Mouse (Mus musculus): Measurements from ENCODE around the gene Wdr63. TPM values are rescaled to one million over a fixed set of nuclear protein-coding genes. Genes with fewer than 3 reads are reported as not detected.

Gene Wdr63
- polyA plus RNA-seq (2016; fragmentation: Nextera tagmentation; extraction: Ambion mirVana) = 0.38 and 0.48 TPM in 2 replicates

DNA sequence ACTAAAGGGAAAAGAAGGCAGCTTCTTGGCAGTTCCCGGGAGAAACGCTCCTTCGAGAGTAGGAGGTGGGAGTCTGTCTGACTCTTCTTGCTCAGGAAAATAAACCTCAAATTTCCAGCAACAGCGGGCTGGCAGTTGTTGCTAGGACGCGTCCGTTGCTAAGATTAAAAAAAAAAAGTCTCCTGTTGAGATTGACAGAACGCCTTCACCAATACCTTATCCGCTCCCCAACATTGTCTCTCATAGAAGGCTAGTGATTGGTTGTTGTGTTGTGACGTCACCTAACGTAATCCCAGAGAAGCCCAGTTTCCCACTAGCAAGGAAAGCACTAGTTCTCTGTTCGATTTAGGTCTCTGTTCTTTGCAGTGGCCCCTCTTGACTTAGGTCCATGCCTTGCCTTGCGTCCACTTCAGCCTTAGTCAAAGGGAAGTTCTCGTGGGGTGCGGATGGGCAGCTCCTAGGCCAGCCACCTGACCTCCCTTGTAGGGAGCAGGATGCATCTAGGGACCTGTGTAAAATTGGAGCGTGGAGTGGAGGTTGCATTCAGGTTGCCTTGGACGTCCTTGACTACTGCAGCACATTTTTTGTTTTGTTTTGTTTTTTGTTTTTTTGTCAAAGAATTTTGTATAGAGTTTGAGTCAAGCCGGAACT is at the start of gene Wdr63:
Gene Wdr63, minus strand, starts transcription at position 210 of the 651 bp plus-strand sequence.
- Histone ChIP-seq H3K36me3 (no peaks in the 10 kb centered on the region), H3K9me3 (no peaks in the 10 kb centered on the region), H3K4me3 (peak within 1 kb of the TSS; percentile 65), H3K4me1 (peaks cover 7% of the 10 kb centered on the region; the same call in 1 of the 2 replicates), H3K27me3 (ENCODE audit: insufficient read depth, poor library complexity, severe bottlenecking) (peaks cover 8% of the 10 kb centered on the region), H3K27ac (no peak within 1 kb of the TSS)
- peak; percentile 89 for DNase-seq (ENCODE audit: low spot score)
- 12% methylated on average over 18 of the region's 18 CpGs for WGBS

DNA sequence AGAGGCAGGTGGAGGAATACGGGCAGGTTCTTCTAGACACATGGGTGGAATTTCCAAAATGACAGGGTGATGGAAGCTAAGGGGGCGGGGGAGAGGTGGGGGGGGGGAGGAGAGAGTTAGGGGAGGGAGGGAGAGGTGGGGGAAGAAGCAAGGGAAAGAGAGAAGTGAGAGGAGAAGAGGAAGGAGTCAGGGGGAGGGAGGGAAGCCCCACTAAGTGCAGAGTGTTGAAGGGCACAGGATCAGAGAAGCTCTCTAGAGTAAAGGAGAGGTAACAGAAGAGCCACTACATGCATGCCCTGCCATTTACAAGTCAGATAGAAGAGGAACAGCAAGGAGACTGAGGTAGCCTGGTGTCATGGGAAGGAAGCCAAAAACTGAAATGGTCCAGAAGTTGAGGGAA is 48.9 kb upstream of the Wdr63 start:
- 80% methylated on average over 2 of the region's 2 CpGs for WGBS
- no peak for DNase-seq (ENCODE audit: low spot score)
- no peaks in the 10 kb centered on the region for H3K9me3 ChIP-seq
- H3K4me3 ChIP-seq = no peak overlapping the region
- H3K27ac ChIP-seq = no peak overlapping the region
- H3K36me3 ChIP-seq = no peaks in the 10 kb centered on the region
- peaks cover 16% of the 10 kb centered on the region; the same call in 1 of the 2 replicates for H3K4me1 ChIP-seq
- H3K27me3 ChIP-seq (ENCODE audit: insufficient read depth, poor library complexity, severe bottlenecking) = peaks cover 21% of the 10 kb centered on the region

DNA sequence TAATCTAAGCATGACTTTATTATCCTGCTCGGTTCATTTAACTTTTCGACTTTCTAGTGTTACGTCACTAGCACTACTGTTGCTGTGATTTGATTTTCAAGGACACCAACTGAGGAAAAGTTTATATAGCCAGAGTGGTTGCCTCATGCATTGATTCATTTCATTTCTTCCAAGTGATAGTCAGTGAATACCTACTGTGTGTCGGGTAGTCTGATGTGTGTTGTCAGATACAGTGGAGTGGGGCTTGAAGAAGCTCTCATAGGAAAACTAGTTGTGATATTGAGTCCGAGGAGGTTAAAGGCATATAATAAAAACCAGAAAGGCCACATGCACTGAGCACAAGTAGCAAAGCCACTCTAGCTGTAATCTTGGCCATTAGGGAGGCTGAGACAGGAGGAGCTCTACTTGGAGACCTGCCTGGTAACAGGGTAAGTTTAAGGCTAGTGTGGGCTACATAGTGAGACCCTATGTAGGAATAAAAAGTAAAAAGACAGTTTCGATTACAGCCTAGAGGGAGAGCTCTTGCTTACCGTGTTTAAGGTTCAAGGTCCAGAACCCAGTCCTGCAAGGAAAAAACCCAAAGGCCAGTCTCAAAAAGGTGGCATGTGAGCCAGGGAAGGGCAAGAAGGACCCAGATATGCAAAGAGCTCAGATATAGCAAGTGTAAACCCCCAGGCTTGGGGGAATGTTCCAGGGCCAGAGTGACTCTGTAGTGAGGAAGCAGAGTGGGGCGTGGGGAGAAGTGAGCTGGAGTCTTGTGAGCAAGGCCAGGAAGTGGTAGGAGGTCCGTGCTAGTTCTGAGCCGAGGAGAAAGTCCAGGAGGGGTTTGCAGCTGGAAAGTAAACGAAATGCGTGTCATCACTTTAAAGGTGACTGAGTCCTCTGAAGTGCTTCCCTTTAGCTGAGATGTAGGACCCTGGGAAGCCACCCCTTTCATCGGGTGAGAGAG is 48.0 kb upstream of the Wdr63 start:
- 57% methylated on average over 13 of the region's 13 CpGs for WGBS
- Histone ChIP-seq H3K27ac (0 out of 2 replicates have a peak overlapping the region, but pooled peaks have one; percentile 12), H3K4me1 (peaks cover 16% of the 10 kb centered on the region; the same call in 1 of the 2 replicates)

DNA sequence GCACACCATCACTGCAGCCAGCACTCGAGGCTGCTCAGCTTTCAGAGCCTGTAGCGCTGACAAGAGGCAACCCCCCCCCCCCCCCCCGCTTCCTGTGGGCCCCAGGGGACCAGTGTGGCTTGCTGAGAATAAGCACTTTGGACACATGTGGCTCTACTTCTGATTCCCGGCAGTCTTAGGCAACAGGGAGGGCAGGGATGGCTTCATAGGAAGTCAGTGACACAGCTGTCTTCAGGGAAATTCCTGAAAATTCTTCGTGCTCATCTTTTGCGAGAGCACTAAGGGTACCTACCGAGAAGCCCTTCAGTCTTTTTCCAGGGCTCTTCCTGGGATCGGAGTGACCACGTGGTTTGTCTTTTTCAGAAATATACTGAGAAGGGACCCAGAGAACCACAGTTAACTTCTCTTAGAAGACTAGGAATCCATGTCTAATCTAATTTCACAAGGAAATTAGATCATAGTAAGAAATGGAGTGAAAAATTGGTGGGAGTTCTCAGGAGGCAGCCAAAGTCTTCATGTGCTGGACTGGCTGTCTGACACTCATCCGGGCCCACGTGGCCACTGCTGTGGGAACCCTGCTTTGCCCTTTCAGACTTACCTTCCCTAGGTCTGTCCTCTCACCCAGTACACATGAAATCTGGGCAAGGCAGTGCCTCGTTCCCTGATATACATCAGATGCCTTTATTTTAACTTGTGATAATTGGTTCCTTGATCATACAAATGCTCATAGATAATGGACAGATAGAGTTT is 46.1 kb upstream of the Wdr63 start:
- no peak for DNase-seq (ENCODE audit: low spot score)
- WGBS = 32% methylated on average over 12 of the region's 12 CpGs
- Histone ChIP-seq H3K9me3 (no peaks in the 10 kb centered on the region), H3K36me3 (no peaks in the 10 kb centered on the region), H3K4me3 (no peak overlapping the region), H3K4me1 (peaks cover 32% of the 10 kb centered on the region), H3K27ac (no peak overlapping the region), H3K27me3 (ENCODE audit: insufficient read depth, poor library complexity, severe bottlenecking) (peaks cover 43% of the 10 kb centered on the region)

More for the DNA sequence above, 48.0 kb upstream of the Wdr63 start:
- no peaks in the 10 kb centered on the region for H3K9me3 ChIP-seq
- peaks cover 30% of the 10 kb centered on the region for H3K27me3 ChIP-seq (ENCODE audit: insufficient read depth, poor library complexity, severe bottlenecking)
- no peak for DNase-seq (ENCODE audit: low spot score)
- H3K4me3 ChIP-seq = no peak overlapping the region
- no peaks in the 10 kb centered on the region for H3K36me3 ChIP-seq

DNA sequence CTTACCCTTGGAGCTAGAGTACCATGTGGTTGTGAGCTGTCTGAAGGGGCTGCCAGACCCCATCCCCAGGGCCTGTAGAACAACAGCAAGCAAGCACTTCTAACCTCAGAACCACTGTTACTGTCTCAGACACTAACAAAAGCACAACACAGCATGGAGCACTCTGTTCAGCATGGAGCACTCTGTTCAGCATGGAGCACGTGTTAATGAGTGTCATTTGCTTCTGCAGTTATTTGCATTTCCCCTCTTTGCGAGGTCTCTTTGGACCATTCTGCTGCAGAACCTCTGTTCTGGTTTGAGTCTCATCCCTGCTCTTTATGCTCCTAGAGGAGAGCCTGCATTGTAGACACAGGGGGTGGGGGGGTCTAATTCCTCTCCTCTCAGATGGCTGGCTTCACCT is 45.0 kb upstream of the Wdr63 start:
- peaks cover 54% of the 10 kb centered on the region for H3K27me3 ChIP-seq (ENCODE audit: insufficient read depth, poor library complexity, severe bottlenecking)
- 80% methylated on average over 2 of the region's 2 CpGs for WGBS
- no peak for DNase-seq (ENCODE audit: low spot score)
- H3K27ac ChIP-seq = no peak overlapping the region
- no peaks in the 10 kb centered on the region for H3K9me3 ChIP-seq
- no peaks in the 10 kb centered on the region for H3K36me3 ChIP-seq
- H3K4me1 ChIP-seq = peaks cover 33% of the 10 kb centered on the region
- H3K4me3 ChIP-seq = no peak overlapping the region

DNA sequence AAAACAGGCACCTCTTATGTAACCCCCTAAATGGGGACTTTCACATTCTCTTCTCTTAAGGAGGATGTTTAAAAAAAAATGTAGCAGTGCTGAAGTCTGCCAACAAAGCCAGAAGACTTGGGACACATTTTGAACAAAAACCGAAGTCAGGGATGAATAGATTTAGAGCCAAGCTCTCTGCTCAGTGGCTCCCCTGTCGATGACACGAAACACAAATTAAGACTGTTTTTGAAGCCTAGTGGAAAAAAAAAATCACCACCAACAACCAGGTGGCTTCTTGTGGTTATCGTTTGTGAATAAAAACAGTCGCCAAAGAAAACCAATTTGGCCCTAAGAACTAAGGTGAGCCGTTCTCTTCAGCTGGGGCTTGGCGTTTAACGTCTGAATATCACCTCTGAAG is 44.4 kb upstream of the Wdr63 start:
- 87% methylated on average over 8 of the region's 8 CpGs for WGBS
- H3K4me1 ChIP-seq = peaks cover 33% of the 10 kb centered on the region
- peaks cover 54% of the 10 kb centered on the region for H3K27me3 ChIP-seq (ENCODE audit: insufficient read depth, poor library complexity, severe bottlenecking)
- DNase-seq (ENCODE audit: low spot score) = no peak
- H3K4me3 ChIP-seq = no peak overlapping the region
- no peak overlapping the region for H3K27ac ChIP-seq
- no peaks in the 10 kb centered on the region for H3K9me3 ChIP-seq
- H3K36me3 ChIP-seq = no peaks in the 10 kb centered on the region

DNA sequence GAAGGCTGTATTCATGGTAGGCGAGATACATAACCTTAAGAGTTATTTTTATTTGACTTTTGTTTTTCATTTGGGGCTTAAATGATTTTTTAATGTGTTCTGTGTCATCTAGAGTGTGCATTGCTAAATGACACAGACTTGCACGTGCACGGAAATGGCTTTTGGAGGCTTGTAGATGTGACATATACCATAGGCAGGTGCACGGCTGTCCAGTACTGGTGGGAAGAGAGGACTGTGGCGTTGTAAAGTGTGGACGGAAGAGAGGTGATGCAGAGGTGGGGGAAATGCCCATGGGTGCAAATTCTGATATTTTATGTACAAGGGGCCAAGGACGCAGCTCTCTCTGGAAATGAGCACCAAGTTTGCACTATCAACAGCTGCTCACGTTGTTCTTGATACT is 43.8 kb upstream of the Wdr63 start:
- Histone ChIP-seq H3K4me1 (peaks cover 31% of the 10 kb centered on the region), H3K9me3 (no peaks in the 10 kb centered on the region), H3K27me3 (ENCODE audit: insufficient read depth, poor library complexity, severe bottlenecking) (peaks cover 48% of the 10 kb centered on the region), H3K4me3 (no peak overlapping the region), H3K36me3 (no peaks in the 10 kb centered on the region), H3K27ac (no peak overlapping the region)
- 89% methylated on average over 8 of the region's 8 CpGs for WGBS
- no peak for DNase-seq (ENCODE audit: low spot score)

DNA sequence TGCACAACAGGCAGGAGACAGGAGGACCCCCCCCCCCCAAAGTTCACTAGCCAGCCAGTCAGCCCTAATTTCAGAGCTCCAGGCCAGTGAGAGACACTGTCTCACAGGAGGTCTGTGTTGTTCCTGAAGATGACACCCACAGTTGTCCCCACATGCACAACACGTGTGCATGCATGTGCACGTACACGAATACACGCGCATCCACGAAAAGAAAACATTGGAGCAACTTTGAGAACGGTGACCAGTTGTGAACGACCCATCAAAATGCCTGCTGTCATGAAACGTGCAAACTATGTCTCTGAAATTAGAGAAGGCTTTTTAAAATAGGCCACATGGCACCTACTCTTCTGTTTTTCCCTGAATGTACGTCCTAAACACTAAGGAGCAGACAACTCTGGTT is 43.4 kb upstream of the Wdr63 start:
- peaks cover 45% of the 10 kb centered on the region for H3K27me3 ChIP-seq (ENCODE audit: insufficient read depth, poor library complexity, severe bottlenecking)
- H3K9me3 ChIP-seq = no peaks in the 10 kb centered on the region

DNA sequence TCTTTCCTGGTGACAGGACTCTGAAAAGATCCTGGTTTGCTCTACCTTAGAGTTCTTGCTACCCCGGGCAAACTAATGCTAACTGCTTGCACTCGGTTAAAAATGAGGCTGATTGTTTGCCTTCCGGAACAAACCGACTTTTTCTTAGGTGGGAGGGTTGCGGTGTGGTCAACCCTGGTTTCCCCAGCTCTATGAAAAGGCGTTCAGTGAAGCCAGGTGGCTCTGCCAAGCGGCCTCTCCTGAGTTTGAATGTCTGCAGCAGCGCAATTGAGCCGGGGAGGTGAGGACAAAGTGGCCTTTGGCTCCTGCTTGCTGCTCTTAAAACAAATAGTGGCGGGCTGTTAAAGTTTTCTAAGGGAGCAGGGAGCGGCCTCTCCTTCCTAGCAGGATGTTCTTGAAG is 42.6 kb upstream of the Wdr63 start:
- H3K36me3 ChIP-seq = no peaks in the 10 kb centered on the region
- DNase-seq (ENCODE audit: low spot score) = no peak
- peak overlapping the region; percentile 65 for H3K4me3 ChIP-seq
- peaks cover 24% of the 10 kb centered on the region for H3K4me1 ChIP-seq
- no peaks in the 10 kb centered on the region for H3K9me3 ChIP-seq
- H3K27ac ChIP-seq = no peak overlapping the region
- H3K27me3 ChIP-seq (ENCODE audit: insufficient read depth, poor library complexity, severe bottlenecking) = peaks cover 45% of the 10 kb centered on the region
- 32% methylated on average over 11 of the region's 11 CpGs for WGBS

More for the DNA sequence above, 43.4 kb upstream of the Wdr63 start:
- Histone ChIP-seq H3K4me1 (peaks cover 27% of the 10 kb centered on the region), H3K27ac (no peak overlapping the region), H3K4me3 (no peak overlapping the region), H3K36me3 (no peaks in the 10 kb centered on the region)
- 93% methylated on average over 10 of the region's 10 CpGs for WGBS
- DNase-seq (ENCODE audit: low spot score) = no peak

DNA sequence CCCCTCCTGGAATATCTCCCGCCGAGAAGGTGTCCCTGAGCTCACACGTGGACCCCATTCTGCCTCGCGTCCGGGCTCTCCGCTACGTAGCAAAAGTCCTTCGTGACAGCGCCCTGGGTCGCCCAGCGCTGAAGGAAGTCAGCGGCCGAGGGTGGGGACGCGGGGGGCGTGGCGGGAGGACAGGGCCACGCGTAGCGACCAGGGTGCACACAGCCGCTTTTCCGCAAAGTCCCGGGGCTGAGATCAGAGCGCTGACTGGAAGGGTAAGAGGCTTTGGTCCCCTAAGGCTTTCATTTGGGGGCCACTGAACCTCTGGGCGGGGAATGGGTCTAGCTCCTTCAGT is 42.1 kb upstream of the Wdr63 start:
- under 1% methylated on average over 26 of the region's 26 CpGs for WGBS
- DNase-seq (ENCODE audit: low spot score) = no peak
- H3K27ac ChIP-seq = peak overlapping the region; percentile 69

DNA sequence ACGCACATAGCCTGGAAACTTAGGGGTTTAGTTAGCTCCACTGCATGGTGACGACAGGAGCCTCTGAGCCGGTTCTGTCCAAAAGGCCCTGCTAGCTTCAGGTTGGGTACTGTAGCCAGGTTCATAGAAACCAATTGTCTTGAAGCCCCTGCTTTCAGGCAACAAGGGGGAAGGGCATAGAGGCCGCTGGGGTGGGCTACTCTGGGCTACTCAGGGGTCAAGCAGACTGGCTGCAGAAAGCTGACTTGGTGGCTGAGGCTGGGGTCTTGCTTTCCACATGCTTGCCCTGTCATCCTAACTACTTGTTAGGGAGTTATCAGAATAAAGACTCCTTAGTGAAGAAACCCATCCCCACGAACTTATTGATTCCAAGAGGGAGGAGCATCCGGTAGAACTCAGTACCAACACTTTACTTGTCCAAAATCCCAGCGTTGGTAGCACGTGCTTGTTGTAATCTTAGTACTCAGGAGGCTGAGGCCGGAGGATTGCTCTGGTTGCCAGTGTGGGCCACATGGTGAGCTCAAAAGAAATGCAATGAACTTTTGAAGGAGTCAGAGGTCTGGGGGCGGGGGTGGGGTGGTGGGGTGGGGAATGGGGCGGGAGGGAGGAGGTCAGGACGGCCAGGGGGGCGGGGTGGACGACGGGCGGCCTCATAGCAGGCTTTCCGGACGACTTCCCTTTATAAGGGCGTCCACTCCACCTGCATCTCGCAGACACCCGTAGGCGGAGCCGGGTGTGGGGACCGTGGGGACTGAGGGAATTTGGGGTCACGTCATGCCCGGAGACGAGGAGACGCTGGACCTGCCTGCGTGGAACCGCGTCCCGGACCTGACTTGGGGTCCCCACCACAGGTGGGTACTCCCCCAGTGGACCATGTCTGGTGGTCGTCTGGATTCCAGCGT is 41.5 kb upstream of the Wdr63 start, which contains the start of gene Mcoln2:
Gene Mcoln2, plus strand, starts transcription at position 678 of the 902 bp plus-strand sequence.
- Histone ChIP-seq H3K4me1 (peaks cover 24% of the 10 kb centered on the region), H3K27ac (peak within 1 kb of the TSS; percentile 69), H3K36me3 (no peaks in the 10 kb centered on the region), H3K4me3 (peak within 1 kb of the TSS; percentile 65), H3K27me3 (ENCODE audit: insufficient read depth, poor library complexity, severe bottlenecking) (peaks cover 45% of the 10 kb centered on the region), H3K9me3 (no peaks in the 10 kb centered on the region)
- WGBS = 12% methylated on average over 34 of the region's 34 CpGs
- DNase-seq (ENCODE audit: low spot score) = no peak

More for the DNA sequence above, 42.1 kb upstream of the Wdr63 start:
- Histone ChIP-seq H3K9me3 (no peaks in the 10 kb centered on the region), H3K4me3 (peak overlapping the region; percentile 65), H3K27me3 (ENCODE audit: insufficient read depth, poor library complexity, severe bottlenecking) (peaks cover 45% of the 10 kb centered on the region), H3K4me1 (peaks cover 24% of the 10 kb centered on the region), H3K36me3 (no peaks in the 10 kb centered on the region)

DNA sequence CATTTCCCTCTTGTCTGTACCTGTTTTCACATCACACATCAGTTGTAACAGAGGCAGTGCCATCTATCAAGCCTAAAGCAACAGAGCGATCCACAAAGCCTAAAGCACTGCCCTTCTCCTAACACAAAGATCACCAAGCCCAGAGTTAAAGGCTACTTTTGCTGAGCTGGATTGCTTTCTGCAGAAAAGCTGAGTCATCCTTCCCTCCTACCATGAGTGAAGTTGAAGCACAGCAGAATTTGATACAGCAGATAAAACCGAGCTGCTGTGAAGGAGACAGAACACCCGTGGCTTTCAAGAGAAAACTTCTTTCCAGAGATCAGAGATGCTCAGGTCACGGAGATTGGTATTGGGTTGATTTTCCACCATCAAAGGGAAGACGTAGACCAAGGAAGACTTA is 38.2 kb upstream of the Wdr63 start:
- Histone ChIP-seq H3K4me1 (peaks cover 20% of the 10 kb centered on the region), H3K4me3 (no peak overlapping the region), H3K27ac (no peak overlapping the region), H3K9me3 (no peaks in the 10 kb centered on the region), H3K36me3 (no peaks in the 10 kb centered on the region), H3K27me3 (ENCODE audit: insufficient read depth, poor library complexity, severe bottlenecking) (peaks cover 27% of the 10 kb centered on the region)
- 48% methylated on average over 5 of the region's 5 CpGs for WGBS
- no peak for DNase-seq (ENCODE audit: low spot score)

Measured in heart, embryonic 10.5 days (tissue).